Mouse (Mus musculus): ENCODE measurements around the gene Pip5k1b. TPM values are rescaled to one million over a fixed set of nuclear protein-coding genes. Genes with fewer than 3 reads are reported as not detected.

Pip5k1b gene
- polyA plus RNA-seq, 1 experiment = 23.3 TPM

DNA sequence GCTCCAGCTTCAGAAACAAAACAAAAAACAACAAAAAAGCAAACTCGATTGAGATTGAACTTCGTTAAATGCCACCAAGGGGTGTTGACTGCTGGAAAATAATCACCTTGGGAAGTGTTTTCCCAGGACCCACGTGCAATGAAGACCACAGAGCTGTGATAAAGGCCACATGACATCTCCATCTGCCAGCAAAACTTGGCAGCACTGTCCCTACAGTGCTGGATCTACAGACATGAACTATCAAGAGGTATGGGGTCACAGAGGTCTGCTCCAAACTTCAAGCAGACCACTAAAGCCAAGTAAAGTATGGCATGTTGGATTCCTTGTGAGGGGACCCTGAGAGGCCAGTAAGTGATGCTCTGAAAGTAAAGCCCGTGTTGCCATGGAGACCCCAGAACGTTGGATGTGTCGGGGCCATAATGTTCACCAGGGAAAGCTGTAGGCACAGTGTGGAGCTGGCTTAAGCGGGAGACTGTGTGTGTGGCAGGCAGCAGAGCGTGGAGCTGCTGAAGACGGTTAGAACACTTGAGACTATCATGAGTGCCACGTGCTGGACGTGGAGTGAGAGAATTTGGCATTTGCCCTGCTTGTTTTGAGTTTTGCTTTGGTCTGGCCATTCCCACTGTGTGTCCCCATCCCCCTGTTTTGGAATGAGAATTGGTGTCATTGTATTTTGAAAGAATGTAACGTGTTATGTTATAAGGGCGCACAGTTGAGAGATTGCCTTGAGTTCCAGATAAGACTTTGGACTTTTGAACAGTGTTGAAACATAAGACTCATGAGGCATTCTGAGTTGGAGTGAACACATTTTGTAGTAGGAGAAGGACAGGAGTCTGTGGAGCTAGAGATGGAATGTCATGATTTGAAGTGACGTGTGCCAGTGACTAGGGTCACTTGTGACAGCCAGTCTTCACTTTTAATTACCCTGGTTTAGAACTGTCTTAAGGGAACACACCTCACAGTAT lies 12.0 kb downstream of the Pip5k1b start:
- Histone ChIP-seq H3K27ac (ENCODE audit: insufficient read depth, low read depth, low read length) (peak overlapping the region; percentile 68), H3K36me3 (ENCODE audit: control insufficient read depth, insufficient read depth, low read length) (peaks cover 4% of the 10 kb centered on the region), H3K4me3 (ENCODE audit: low read depth, low read length) (no peak overlapping the region), H3K27me3 (ENCODE audit: control insufficient read depth, insufficient read depth, low read length) (no peaks in the 10 kb centered on the region), H3K4me1 (ENCODE audit: control insufficient read depth, insufficient read depth, insufficient read length, low read length) (peaks cover 24% of the 10 kb centered on the region)
- WGBS = 48% methylated on average over 14 of the region's 14 CpGs
- TF ChIP-seq POLR2A (IDR thresholded peaks at IDR 0.05; ENCODE audit: low read depth, low read length) (no peak), CTCF (IDR thresholded peaks at IDR 0.05; ENCODE audit: extremely low read depth, insufficient read length, insufficient replicate concordance, low read depth, low read length) (no peak)

DNA sequence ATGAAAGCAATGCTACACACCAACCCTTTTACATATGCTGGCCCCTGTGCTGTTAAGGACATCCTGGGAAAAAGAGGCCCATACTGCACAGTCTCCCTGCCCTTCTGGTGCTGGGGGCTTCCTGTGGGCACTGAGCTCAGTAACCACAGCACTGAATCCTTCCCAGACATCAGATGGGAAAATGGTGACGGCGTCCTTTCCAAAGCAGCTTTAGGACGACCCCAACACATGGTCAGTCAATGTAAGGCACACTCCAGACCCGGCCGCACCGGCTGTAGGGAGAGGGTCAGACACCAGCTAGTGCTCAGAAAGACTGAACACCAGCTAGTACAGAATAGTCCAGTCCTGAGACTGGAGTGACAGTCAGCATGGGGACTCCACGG lies 13.4 kb downstream of the Pip5k1b start:
- Histone ChIP-seq H3K4me3 (ENCODE audit: low read depth, low read length) (no peak overlapping the region), H3K27ac (ENCODE audit: insufficient read depth, low read depth, low read length) (no peak overlapping the region), H3K4me1 (ENCODE audit: control insufficient read depth, insufficient read depth, insufficient read length, low read length) (peaks cover 34% of the 10 kb centered on the region), H3K36me3 (ENCODE audit: control insufficient read depth, insufficient read depth, low read length) (no peaks in the 10 kb centered on the region), H3K27me3 (ENCODE audit: control insufficient read depth, insufficient read depth, low read length) (no peaks in the 10 kb centered on the region)
- WGBS = 95% methylated on average over 7 of the region's 7 CpGs
- TF ChIP-seq CTCF (IDR thresholded peaks at IDR 0.05; ENCODE audit: extremely low read depth, insufficient read length, insufficient replicate concordance, low read depth, low read length) (no peak), POLR2A (IDR thresholded peaks at IDR 0.05; ENCODE audit: low read depth, low read length) (no peak)

DNA sequence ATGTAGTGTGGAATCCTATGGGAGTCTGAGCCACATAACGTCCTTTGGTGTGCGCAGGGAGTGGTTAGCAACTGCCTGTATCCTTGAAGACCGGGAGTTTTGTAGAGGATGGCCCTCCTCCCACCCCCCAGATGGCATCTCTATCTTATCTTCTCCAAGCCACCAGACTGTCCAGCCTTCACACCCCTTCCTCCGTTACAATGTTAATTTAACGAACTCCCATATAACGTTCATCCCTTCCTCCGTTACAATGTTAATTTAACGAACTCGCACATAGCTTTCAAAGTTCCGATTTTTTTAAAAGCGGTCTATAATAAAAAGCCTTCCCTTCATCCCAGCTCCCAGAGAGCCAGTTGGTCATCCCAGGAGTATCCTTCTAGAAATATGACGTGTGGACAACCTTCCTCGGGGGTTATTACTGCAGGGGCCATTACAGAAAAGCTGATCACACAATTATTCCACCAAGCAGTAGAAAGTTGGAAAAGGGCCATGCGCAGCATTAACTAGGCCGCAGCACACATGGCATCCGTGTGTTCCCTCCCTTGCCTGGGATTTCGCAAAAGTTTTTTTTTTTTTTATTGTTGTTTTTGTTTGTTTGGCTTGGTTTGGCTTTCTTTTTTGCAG lies 13.9 kb downstream of the Pip5k1b start:
- Histone ChIP-seq H3K27ac (ENCODE audit: insufficient read depth, low read depth, low read length) (no peak overlapping the region), H3K36me3 (ENCODE audit: control insufficient read depth, insufficient read depth, low read length) (no peaks in the 10 kb centered on the region), H3K4me3 (ENCODE audit: low read depth, low read length) (no peak overlapping the region), H3K4me1 (ENCODE audit: control insufficient read depth, insufficient read depth, insufficient read length, low read length) (peaks cover 38% of the 10 kb centered on the region), H3K27me3 (ENCODE audit: control insufficient read depth, insufficient read depth, low read length) (no peaks in the 10 kb centered on the region)
- TF ChIP-seq POLR2A (IDR thresholded peaks at IDR 0.05; ENCODE audit: low read depth, low read length) (no peak), CTCF (IDR thresholded peaks at IDR 0.05; ENCODE audit: extremely low read depth, insufficient read length, insufficient replicate concordance, low read depth, low read length) (no peak)
- WGBS = 87% methylated on average over 17 of the region's 17 CpGs

DNA sequence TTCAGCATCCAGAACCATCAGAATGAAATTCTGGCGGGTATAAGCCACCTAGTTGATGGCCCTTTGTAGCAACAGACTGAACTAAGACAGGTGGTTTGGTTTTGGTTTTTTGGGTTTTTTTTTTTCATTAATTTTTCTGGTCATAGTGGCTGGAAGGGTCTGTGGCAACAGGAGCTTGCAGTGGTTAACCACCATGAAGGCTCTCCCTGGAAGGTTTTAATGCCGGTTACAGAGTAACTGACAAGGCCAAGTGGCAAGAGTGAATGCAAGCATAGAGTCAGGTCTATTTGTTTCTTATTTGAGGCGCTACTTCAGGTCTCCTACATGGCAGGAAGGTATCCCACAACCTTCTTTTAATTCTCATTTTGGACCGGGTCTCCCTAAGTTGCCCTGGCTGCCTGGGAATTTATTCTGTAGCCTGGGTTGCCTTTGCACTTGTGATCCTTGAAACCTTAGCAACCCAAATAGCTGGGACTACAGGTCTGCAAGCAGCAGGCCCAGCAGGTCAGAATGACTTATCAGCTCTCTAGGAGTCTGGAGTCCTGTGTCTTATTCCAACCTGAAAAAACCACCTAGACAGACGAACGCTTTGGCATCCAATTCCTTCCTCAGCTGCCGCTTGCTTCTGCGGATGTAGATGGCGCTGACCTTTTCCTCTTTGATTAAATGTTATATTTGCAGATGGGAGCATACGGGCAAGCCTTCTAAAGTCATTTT lies 14.6 kb downstream of the Pip5k1b start:
- H3K27me3 ChIP-seq (ENCODE audit: control insufficient read depth, insufficient read depth, low read length) = no peaks in the 10 kb centered on the region
- peaks cover 38% of the 10 kb centered on the region for H3K4me1 ChIP-seq (ENCODE audit: control insufficient read depth, insufficient read depth, insufficient read length, low read length)
- TF ChIP-seq POLR2A (IDR thresholded peaks at IDR 0.05; ENCODE audit: low read depth, low read length) = no peak
- TF ChIP-seq CTCF (IDR thresholded peaks at IDR 0.05; ENCODE audit: extremely low read depth, insufficient read length, insufficient replicate concordance, low read depth, low read length) = no peak
- WGBS = 85% methylated on average over 10 of the region's 10 CpGs
- H3K27ac ChIP-seq (ENCODE audit: insufficient read depth, low read depth, low read length) = no peak overlapping the region
- no peaks in the 10 kb centered on the region for H3K36me3 ChIP-seq (ENCODE audit: control insufficient read depth, insufficient read depth, low read length)
- no peak overlapping the region for H3K4me3 ChIP-seq (ENCODE audit: low read depth, low read length)

DNA sequence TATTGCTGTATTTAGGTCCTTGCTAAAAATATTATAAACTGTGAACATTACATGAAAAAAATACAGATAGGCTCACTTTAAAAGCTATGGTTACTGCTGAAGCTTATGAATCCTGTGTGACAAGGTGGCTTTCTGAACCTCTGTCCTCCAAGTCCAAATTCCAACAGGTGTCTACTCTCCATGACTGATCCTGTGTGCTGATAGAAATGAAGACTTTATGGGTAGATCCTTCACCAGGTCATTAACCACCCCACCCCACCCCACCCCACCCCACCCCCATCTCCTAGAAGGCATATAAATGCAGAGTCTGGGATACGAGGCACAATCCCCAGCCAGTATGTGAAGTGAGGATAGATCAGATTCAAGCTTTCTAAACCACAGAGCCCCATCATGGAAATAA lies 16.6 kb downstream of the Pip5k1b start:
- Histone ChIP-seq H3K27ac (ENCODE audit: insufficient read depth, low read depth, low read length) (no peak overlapping the region), H3K4me3 (ENCODE audit: low read depth, low read length) (no peak overlapping the region), H3K4me1 (ENCODE audit: control insufficient read depth, insufficient read depth, insufficient read length, low read length) (peaks cover 40% of the 10 kb centered on the region; the same call in 1 of the 2 replicates), H3K36me3 (ENCODE audit: control insufficient read depth, insufficient read depth, low read length) (no peaks in the 10 kb centered on the region), H3K27me3 (ENCODE audit: control insufficient read depth, insufficient read depth, low read length) (no peaks in the 10 kb centered on the region)
- 49% methylated on average over 1 of the region's 1 CpGs for WGBS
- TF ChIP-seq CTCF (IDR thresholded peaks at IDR 0.05; ENCODE audit: extremely low read depth, insufficient read length, insufficient replicate concordance, low read depth, low read length) = no peak
- TF ChIP-seq POLR2A (IDR thresholded peaks at IDR 0.05; ENCODE audit: low read depth, low read length) = no peak

DNA sequence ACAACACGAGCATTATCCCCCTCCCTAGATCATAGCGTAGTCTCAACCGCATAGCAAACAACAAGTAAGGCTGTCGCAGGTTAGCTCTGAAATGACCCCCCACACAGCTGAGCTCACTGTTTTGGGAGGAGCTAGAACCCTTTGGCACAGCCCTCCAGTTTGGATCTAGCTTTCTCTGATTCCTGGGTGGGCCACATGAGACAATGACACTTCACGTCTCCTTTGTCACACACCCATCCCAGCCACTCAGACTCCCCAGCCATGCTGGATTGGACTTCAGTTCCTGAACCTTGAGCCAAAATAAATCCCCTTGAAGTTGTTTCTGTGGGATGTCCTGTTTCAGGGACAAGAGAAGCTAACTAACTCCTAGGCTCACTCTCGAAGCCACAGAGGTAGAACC lies 17.5 kb downstream of the Pip5k1b start:
- 75% methylated on average over 6 of the region's 6 CpGs for WGBS

More for the DNA sequence above, 17.5 kb downstream of the Pip5k1b start:
- TF ChIP-seq CTCF (IDR thresholded peaks at IDR 0.05; ENCODE audit: extremely low read depth, insufficient read length, insufficient replicate concordance, low read depth, low read length) (no peak), POLR2A (IDR thresholded peaks at IDR 0.05; ENCODE audit: low read depth, low read length) (no peak)
- H3K4me1 ChIP-seq (ENCODE audit: control insufficient read depth, insufficient read depth, insufficient read length, low read length) = peaks cover 33% of the 10 kb centered on the region; the same call in 1 of the 2 replicates
- no peaks in the 10 kb centered on the region for H3K27me3 ChIP-seq (ENCODE audit: control insufficient read depth, insufficient read depth, low read length)
- H3K36me3 ChIP-seq (ENCODE audit: control insufficient read depth, insufficient read depth, low read length) = no peaks in the 10 kb centered on the region
- no peak overlapping the region for H3K4me3 ChIP-seq (ENCODE audit: low read depth, low read length)
- H3K27ac ChIP-seq (ENCODE audit: insufficient read depth, low read depth, low read length) = peak overlapping the region; percentile 33; the same call in 1 of the 2 replicates

Measured in small intestine, adult 2 months (tissue).